Mouse (Mus musculus) heart, embryonic 15.5 days (tissue): ENCODE measurements around the gene Gnas. TPM values are rescaled to one million over a fixed set of nuclear protein-coding genes. Genes with fewer than 3 reads are reported as not detected.

ENCODE experiments used
- ATAC-seq: fragments of 200-750 bp; cut with Nextera tagmentation; replicated peaks from 2 replicates; pipeline ENCODE4 v1.8.0; 2017; ENCODE audit warnings: low read depth, moderate TSS enrichment; ENCODE audit not compliant: insufficient number of reproducible peaks, insufficient read depth, low FRiP score
- H3K27ac ChIP-seq: fragments of 300-500 bp; sonication (generic); 2 replicates; pipeline ENCODE4 v1.5.1; 2015; ENCODE audit warnings: mild to moderate bottlenecking, inconsistent platforms
- H3K27me3 ChIP-seq: fragments of 300-500 bp; sonication (generic); 2 replicates; pipeline ENCODE4 v1.6.1; 2015; ENCODE audit warnings: inconsistent platforms
- H3K36me3 ChIP-seq: fragments of 300-500 bp; sonication (generic); 2 replicates; pipeline ENCODE4 v1.6.1; 2015; ENCODE audit warnings: mild to moderate bottlenecking, inconsistent platforms
- H3K4me1 ChIP-seq: fragments of 300-500 bp; sonication (generic); replicated peaks from 2 replicates; pipeline ENCODE4 v1.6.1; 2015; ENCODE audit warnings: inconsistent platforms
- H3K4me2 ChIP-seq: fragments of 300-500 bp; sonication (generic); 2 replicates; pipeline ENCODE4 v1.6.1; 2015; ENCODE audit warnings: inconsistent platforms, mild to moderate bottlenecking, moderate library complexity
- H3K4me3 ChIP-seq: fragments of 300-500 bp; sonication (generic); 2 replicates; pipeline ENCODE4 v1.5.1; 2015; ENCODE audit warnings: mild to moderate bottlenecking, inconsistent platforms
- H3K9ac ChIP-seq: fragments of 300-500 bp; sonication (generic); 2 replicates; pipeline ENCODE4 v1.6.1; 2015; ENCODE audit warnings: mild to moderate bottlenecking, inconsistent platforms
- H3K9me3 ChIP-seq: fragments of 300-500 bp; sonication (generic); replicated peaks from 2 replicates; pipeline ENCODE4 v1.6.1; 2016; ENCODE audit warnings: inconsistent platforms
- WGBS: fragments of 180-500 bp; shearing (Covaris S2); methylation state at CpG from one replicate; pipeline ENCODE4 v1.1.7; 2015; ENCODE audit warnings: mixed read lengths; 5-methylcytosine and 5-hydroxymethylcytosine counted together
- polyA plus RNA-seq: library from polyadenylated mRNA; unstranded; fragments of >200 nt; fragmentation: Nextera tagmentation; extraction: Ambion mirVana; gene quantifications from 2 replicates; pipeline ENCODE4 v1.2.1, GENCODE M21; 2015

The Gnas gene
- polyA plus RNA-seq, 1 experiment from 2014 or later: 1,401 TPM

- 44% methylated on average over 8 of the region's 8 CpGs for WGBS
- H3K27ac ChIP-seq: peak overlapping the region; percentile 71
- H3K4me3 ChIP-seq: peak overlapping the region; percentile 59
- peak overlapping the region; percentile 69 for H3K4me2 ChIP-seq
- H3K36me3 ChIP-seq: no peaks in the 10 kb centered on the region
- H3K9me3 ChIP-seq: peaks cover 13% of the 10 kb centered on the region
- no peak for ATAC-seq
- H3K27me3 ChIP-seq: peaks cover 26% of the 10 kb centered on the region
- H3K4me1 ChIP-seq: peaks cover 49% of the 10 kb centered on the region
- H3K9ac ChIP-seq: peak overlapping the region; percentile 67
These were observed 10.3 kb downstream of the Gnas start for GRCm38 (mm10) chr2:174294457-174294856.

GRCm38 (mm10) chr2:174295175-174295899 lies 11.2 kb downstream of the Gnas start:
- Histone ChIP-seq H3K4me1 (peaks cover 55% of the 10 kb centered on the region), H3K4me2 (peak overlapping the region; percentile 69), H3K27ac (peak overlapping the region; percentile 71), H3K4me3 (peak overlapping the region; percentile 59), H3K27me3 (peaks cover 34% of the 10 kb centered on the region), H3K9ac (peak overlapping the region; percentile 67), H3K9me3 (peaks cover 18% of the 10 kb centered on the region), H3K36me3 (no peaks in the 10 kb centered on the region)
- peak; percentile 84 for ATAC-seq
- WGBS: 58% methylated on average over 36 of the region's 36 CpGs

- peak overlapping the region; percentile 21; the same call in 1 of the 2 replicates for H3K27ac ChIP-seq
- H3K27me3 ChIP-seq: peaks cover 39% of the 10 kb centered on the region
- WGBS: 50% methylated on average over 29 of the region's 29 CpGs
- no peaks in the 10 kb centered on the region for H3K36me3 ChIP-seq
- peak overlapping the region; percentile 18; the same call in 1 of the 2 replicates for H3K9ac ChIP-seq
- H3K9me3 ChIP-seq: peaks cover 18% of the 10 kb centered on the region
- H3K4me2 ChIP-seq: peak overlapping the region; percentile 69
- H3K4me1 ChIP-seq: peaks cover 53% of the 10 kb centered on the region
- no peak for ATAC-seq
- peak overlapping the region; percentile 59 for H3K4me3 ChIP-seq
These were observed 11.9 kb downstream of the Gnas start for GRCm38 (mm10) chr2:174295900-174296465.

GRCm38 (mm10) chr2:174297086-174297571 lies 13.0 kb downstream of the Gnas start:
- H3K4me3 ChIP-seq: peak overlapping the region; percentile 59
- no peak overlapping the region for H3K27ac ChIP-seq
- no peak for ATAC-seq
- 51% methylated on average over 29 of the region's 29 CpGs for WGBS
- H3K4me1 ChIP-seq: peaks cover 46% of the 10 kb centered on the region
- peaks cover 40% of the 10 kb centered on the region for H3K27me3 ChIP-seq
- peak overlapping the region; percentile 69 for H3K4me2 ChIP-seq
- peaks cover 18% of the 10 kb centered on the region for H3K9me3 ChIP-seq
- no peak overlapping the region for H3K9ac ChIP-seq
- H3K36me3 ChIP-seq: no peaks in the 10 kb centered on the region

- no peak overlapping the region for H3K27ac ChIP-seq
- no peak for ATAC-seq
- peaks cover 40% of the 10 kb centered on the region for H3K27me3 ChIP-seq
- peaks cover 18% of the 10 kb centered on the region for H3K9me3 ChIP-seq
- no peak overlapping the region for H3K9ac ChIP-seq
- H3K4me2 ChIP-seq: peak overlapping the region; percentile 76
- peak overlapping the region; percentile 46 for H3K4me3 ChIP-seq
- 44% methylated on average over 19 of the region's 19 CpGs for WGBS
- no peaks in the 10 kb centered on the region for H3K36me3 ChIP-seq
- H3K4me1 ChIP-seq: peaks cover 39% of the 10 kb centered on the region
These were observed 13.7 kb downstream of the Gnas start for GRCm38 (mm10) chr2:174297851-174298250.

- Histone ChIP-seq H3K27ac (no peak overlapping the region), H3K9ac (no peak overlapping the region), H3K36me3 (no peaks in the 10 kb centered on the region), H3K27me3 (peaks cover 40% of the 10 kb centered on the region), H3K4me2 (peak overlapping the region; percentile 76), H3K9me3 (peaks cover 18% of the 10 kb centered on the region), H3K4me3 (peak overlapping the region; percentile 46), H3K4me1 (peaks cover 35% of the 10 kb centered on the region)
- ATAC-seq: no peak
- WGBS: 42% methylated on average over 33 of the region's 33 CpGs
These were observed 14.4 kb downstream of the Gnas start for GRCm38 (mm10) chr2:174298471-174298870.

- Histone ChIP-seq H3K9ac (peak overlapping the region; percentile 31; the same call in 1 of the 2 replicates), H3K4me1 (peaks cover 33% of the 10 kb centered on the region), H3K4me3 (peak overlapping the region; percentile 46), H3K27me3 (peaks cover 40% of the 10 kb centered on the region), H3K36me3 (no peaks in the 10 kb centered on the region), H3K4me2 (peak overlapping the region; percentile 76), H3K27ac (no peak overlapping the region), H3K9me3 (peaks cover 18% of the 10 kb centered on the region)
- 0 out of 2 replicates have a peak, but pooled peaks have one; percentile 13 for ATAC-seq
- WGBS: 49% methylated on average over 48 of the region's 48 CpGs
These were observed 15.1 kb downstream of the Gnas start for GRCm38 (mm10) chr2:174299091-174299770.

GRCm38 (mm10) chr2:174299771-174300160 lies 15.6 kb downstream of the Gnas start:
- peak overlapping the region; percentile 76 for H3K4me2 ChIP-seq
- peak overlapping the region; percentile 31; the same call in 1 of the 2 replicates for H3K9ac ChIP-seq
- H3K4me1 ChIP-seq: peaks cover 33% of the 10 kb centered on the region
- peaks cover 18% of the 10 kb centered on the region for H3K9me3 ChIP-seq
- WGBS: 62% methylated on average over 34 of the region's 34 CpGs
- peaks cover 40% of the 10 kb centered on the region for H3K27me3 ChIP-seq
- ATAC-seq: no peak
- H3K27ac ChIP-seq: no peak overlapping the region
- no peaks in the 10 kb centered on the region for H3K36me3 ChIP-seq
- H3K4me3 ChIP-seq: peak overlapping the region; percentile 46

- ATAC-seq: no peak
- Histone ChIP-seq H3K4me3 (peak overlapping the region; percentile 46), H3K9me3 (peaks cover 18% of the 10 kb centered on the region), H3K36me3 (no peaks in the 10 kb centered on the region), H3K4me1 (peaks cover 33% of the 10 kb centered on the region), H3K27me3 (peaks cover 40% of the 10 kb centered on the region), H3K27ac (no peak overlapping the region), H3K4me2 (peak overlapping the region; percentile 76), H3K9ac (peak overlapping the region; percentile 31; the same call in 1 of the 2 replicates)
- 50% methylated on average over 27 of the region's 27 CpGs for WGBS
These were observed 16.1 kb downstream of the Gnas start for GRCm38 (mm10) chr2:174300186-174300585.

GRCm38 (mm10) chr2:174300666-174301065 lies 16.5 kb downstream of the Gnas start:
- WGBS: 48% methylated on average over 22 of the region's 22 CpGs
- Histone ChIP-seq H3K4me2 (peak overlapping the region; percentile 76), H3K4me1 (peaks cover 33% of the 10 kb centered on the region), H3K27me3 (peaks cover 40% of the 10 kb centered on the region), H3K9me3 (peaks cover 18% of the 10 kb centered on the region), H3K9ac (peak overlapping the region; percentile 31; the same call in 1 of the 2 replicates), H3K36me3 (no peaks in the 10 kb centered on the region), H3K4me3 (peak overlapping the region; percentile 46), H3K27ac (no peak overlapping the region)
- no peak for ATAC-seq

- H3K9ac ChIP-seq: no peak overlapping the region
- no peak overlapping the region for H3K4me3 ChIP-seq
- H3K4me1 ChIP-seq: peaks cover 23% of the 10 kb centered on the region
- no peaks in the 10 kb centered on the region for H3K36me3 ChIP-seq
- H3K27ac ChIP-seq: no peak overlapping the region
- H3K9me3 ChIP-seq: peaks cover 14% of the 10 kb centered on the region; the same call in 1 of the 2 replicates
- 66% methylated on average over 6 of the region's 6 CpGs for WGBS
- no peak for ATAC-seq
- no peak overlapping the region for H3K4me2 ChIP-seq
- H3K27me3 ChIP-seq: peaks cover 34% of the 10 kb centered on the region
These were observed 18.4 kb downstream of the Gnas start for GRCm38 (mm10) chr2:174302526-174302925.
